Mouse (Mus musculus): ENCODE data around the gene Gng12.

DNA sequence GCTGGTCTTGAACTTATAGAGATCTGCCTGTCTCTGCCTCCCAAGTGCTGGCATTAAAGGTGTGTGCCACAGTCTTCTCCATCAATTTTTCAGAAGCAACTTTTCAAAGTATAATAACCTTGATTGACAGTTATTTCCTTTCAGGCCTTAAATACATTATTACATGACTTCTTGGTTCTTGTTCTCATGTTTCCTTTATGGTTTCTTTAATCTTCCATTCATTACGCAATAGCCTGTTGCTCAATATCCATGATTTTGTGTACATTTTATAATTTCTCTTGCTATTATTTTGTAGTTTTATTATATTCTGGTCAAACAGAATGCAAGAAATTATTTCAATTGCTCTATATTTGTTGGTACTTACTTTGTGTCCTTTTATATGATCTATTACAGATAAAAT is 29.9 kb upstream of the Gng12 start:
- TF ChIP-seq POLR2A (IDR thresholded peaks at IDR 0.05; ENCODE audit: low read depth, low read length), result no peak
- TF ChIP-seq CTCF (IDR thresholded peaks at IDR 0.05; ENCODE audit: borderline replicate concordance, insufficient read depth, low read length), result no peak
